Mouse (Mus musculus) cerebral cortex, adult 2 months (tissue): ENCODE measurements around the gene Tmem132d.

Experiments
- WGBS: fragments of 180-500 bp; shearing (Covaris S2); methylation state at CpG from one replicate; pipeline ENCODE4 v1.1.7; 2018; 5-methylcytosine and 5-hydroxymethylcytosine counted together

Gene Tmem132d

DNA sequence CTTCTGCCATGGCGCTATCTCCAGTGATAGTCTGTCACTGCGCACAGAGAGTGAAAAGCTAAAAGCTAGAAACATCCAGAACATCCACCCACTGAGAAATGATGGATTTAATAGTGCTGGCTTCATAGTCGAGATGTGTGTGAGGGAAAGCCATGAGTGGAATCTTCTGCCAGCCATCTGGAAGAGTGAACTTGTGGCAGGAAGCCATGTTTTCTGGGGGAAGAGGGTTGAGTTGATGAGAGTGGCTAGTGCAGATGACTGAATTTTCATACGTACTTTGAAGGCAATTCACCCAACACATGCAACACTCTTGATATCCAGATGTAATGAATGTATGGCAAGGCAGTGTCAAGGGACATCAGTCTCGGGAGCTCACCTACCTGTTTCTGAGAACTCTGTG lies 342.3 kb downstream of the Tmem132d start:
- 48% methylated on average over 5 of the region's 5 CpGs for WGBS

DNA sequence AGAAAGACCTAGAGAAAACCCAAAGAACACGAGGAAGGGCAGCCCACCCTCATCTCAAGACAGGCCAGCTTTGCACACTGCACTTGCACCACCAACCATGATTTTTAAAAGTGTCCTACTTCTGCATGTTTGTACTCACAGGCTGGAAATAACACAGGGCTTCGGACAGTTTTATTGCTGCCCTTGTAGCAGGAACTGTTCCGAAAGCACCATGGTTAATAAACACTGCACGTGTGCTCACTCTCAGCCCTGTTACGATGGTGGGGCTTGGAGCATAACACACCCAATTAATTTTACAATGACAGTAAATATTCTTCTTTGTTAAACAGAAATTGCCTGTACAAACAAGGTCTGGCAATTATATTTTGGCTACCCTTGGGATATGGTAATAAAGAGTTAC lies 357.4 kb downstream of the Tmem132d start:
- WGBS = 80% methylated on average over 5 of the region's 5 CpGs

DNA sequence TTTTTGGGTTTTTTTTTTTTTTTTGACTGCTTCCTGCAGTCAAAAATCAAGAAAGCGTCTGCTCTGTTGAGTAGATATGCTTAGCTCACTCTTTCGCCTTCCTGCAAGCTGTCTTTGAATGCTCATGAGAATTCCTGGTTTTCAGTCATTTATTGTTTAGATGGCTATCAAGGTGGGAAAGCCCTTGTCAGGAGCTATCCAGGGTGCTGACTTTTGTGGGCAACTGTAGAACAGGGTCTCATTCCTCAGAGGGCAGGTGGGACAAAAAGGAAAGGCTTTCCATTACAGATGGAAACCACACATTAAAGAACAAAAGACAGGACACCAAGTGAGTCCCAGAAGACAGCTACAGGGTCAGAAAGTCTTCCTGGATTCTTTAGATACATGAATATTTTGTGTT lies 360.3 kb downstream of the Tmem132d start:
- WGBS = 91% methylated on average over 2 of the region's 2 CpGs

DNA sequence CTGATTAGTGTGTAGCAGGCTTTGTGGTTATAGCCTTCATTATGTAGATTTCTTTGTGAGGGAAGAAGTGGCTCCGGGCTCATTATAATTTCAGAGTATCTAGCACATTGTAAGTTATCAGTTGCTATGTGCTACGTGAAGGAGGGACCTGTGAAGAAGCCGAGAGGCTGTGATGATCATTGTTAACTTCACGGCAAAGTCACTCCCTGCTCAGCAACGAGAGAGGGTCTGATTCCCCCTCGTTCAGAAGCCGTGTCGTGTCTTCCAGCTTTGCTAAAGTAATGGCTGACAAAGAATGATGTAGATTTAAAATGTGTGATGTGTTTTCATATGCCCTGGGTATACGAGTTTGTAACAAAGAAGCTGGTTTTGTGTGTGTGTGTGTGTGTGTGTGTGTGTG lies 391.1 kb downstream of the Tmem132d start:
- 53% methylated on average over 9 of the region's 9 CpGs for WGBS

DNA sequence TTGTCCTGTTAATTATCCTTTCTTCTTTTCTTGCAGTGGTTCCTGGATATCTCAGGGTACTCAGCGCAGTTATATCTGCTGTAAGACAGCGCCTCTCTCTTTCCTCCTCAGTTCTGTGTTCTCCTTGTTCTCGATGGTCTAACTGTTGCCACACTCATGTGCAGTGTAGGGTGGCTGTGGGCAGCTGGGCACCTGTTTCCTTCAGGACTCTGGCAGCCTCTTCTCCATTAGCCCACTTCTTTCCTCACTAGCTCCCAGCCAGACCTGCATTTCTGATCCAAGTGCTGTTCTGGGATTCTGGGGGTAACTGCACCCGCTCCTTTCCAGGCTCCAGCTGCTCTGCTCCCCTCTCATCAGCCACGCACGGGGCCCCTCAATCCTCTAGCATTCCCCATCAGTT lies 392.8 kb downstream of the Tmem132d start:
- WGBS = 55% methylated on average over 6 of the region's 6 CpGs

DNA sequence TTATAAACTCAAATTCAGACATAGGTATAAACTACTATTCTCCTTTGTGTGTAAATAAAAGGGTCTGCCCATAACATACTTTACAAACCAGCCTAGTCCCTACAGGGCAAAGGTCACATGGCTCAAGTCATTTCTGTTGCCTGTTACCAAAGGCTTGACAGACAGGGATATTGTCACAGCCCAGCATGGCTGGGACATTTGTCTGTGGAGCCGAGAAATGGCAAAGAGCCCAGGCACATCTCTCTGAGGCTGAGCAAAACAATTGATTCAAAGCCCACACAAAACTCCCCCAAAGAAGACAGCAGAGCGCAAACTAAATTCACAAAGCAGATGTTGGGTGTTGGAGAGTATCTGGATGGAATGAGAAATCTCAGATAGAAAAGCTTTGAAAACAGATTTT lies 405.8 kb downstream of the Tmem132d start:
- 20% methylated on average over 2 of the region's 2 CpGs for WGBS

DNA sequence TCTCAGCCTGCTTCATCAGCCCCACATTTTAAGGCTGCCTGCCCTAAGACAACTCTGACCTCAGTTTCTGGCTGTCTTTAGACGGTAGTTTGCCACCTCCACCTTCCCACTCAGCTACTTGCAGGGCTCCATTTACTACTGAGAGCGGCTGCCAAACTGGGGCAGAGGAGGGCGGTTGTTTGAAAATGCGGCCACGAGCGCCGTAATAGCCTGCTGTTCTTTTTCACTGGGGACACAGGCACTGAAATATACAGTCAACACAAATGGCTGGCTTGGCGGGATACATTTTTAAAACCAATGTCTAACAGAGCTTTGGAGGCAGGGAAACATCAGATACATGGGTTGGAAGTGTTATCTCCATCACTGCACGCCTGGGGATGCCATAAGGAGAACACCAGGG lies 428.2 kb downstream of the Tmem132d start:
- WGBS = 40% methylated on average over 9 of the region's 9 CpGs

DNA sequence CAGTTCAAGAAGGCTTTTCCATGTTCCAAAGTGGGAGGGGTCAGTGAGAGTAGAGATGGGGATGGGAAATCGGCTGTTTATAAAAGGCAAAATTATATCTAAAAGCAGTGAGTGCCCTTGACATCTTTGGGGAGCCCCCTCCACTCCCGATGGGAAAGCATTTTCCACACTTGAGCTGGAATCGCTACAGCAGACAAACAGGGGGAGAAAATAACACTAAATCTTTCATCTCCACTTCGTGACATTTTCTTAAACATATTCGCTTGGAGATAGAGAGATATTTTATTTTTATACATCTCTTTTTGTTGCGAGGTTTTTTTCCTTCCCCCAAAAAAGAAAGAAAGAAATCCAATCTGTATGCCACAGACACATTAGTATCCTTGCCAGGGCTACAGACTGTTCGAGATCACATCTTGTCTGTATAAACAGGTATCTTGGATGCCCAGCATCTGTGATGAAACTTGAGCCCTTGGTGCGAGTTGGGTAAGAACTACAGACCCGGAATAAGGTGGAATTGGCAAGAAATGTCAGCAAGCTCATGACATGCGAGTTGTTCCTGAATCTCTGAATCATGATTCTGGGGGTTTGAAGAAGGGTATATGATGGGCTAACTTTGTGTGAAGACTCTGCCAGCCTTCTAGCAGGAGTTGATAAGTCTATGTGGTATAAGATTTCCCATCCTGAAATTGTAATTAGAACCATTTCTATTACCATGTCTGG lies 436.2 kb downstream of the Tmem132d start:
- 42% methylated on average over 10 of the region's 10 CpGs for WGBS

DNA sequence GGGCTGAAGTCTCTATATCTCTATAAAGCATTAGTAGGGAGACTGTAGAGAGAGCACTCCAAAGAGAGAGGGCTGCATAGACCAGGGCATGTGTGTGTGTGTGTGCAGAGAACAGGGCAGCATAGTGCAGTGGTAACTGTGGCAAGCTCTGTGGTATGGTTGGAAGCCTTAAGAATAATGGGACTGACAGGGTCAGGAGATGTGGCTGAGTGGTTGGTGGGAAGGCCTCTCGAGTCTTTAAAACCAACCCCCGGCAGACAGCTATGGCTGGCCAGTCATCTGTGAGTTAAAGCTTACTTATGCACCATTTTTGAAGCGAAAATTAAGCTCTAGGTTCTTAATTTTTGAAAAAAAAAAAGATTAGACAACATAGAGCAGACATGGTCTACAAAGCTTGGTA lies 439.4 kb downstream of the Tmem132d start:
- 89% methylated on average over 3 of the region's 3 CpGs for WGBS

DNA sequence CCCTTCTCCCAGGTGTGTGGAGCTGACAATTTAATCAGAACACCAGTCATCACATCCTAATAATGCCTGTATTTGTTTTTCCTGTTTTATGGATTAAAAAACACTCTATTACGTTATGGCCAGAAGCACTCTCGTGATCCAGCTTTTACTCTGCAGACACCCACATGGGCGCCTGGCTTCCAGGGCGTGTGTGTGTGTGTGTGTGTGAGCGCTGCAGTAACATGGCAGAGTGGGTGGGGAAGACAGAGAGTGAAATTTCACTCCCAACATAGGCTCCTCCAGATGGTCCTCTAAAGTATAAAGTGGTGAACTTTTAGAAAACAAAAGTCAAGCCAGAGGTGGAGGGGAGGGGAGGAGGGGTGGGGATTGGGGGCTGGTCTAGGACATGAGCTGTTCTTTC lies 442.1 kb downstream of the Tmem132d start:
- WGBS = 55% methylated on average over 5 of the region's 5 CpGs

DNA sequence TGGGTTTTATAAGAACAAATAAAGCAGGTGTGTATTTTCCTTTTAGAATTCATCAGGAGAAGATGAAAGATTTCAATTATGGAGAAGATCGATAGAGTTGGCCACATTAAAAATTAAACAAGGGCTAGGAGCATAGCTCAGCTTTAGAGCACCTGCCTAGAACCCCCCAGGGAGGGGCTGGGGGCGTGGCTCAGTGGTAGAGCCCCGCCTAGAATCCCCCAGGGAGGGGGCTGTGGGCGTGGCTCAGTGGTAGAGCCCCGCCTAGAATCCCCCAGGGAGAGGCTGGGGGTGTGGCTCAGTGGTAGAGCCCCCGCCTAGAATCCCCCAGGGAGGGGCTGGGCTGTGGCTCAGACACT lies 452.9 kb downstream of the Tmem132d start:
- 53% methylated on average over 6 of the region's 6 CpGs for WGBS

DNA sequence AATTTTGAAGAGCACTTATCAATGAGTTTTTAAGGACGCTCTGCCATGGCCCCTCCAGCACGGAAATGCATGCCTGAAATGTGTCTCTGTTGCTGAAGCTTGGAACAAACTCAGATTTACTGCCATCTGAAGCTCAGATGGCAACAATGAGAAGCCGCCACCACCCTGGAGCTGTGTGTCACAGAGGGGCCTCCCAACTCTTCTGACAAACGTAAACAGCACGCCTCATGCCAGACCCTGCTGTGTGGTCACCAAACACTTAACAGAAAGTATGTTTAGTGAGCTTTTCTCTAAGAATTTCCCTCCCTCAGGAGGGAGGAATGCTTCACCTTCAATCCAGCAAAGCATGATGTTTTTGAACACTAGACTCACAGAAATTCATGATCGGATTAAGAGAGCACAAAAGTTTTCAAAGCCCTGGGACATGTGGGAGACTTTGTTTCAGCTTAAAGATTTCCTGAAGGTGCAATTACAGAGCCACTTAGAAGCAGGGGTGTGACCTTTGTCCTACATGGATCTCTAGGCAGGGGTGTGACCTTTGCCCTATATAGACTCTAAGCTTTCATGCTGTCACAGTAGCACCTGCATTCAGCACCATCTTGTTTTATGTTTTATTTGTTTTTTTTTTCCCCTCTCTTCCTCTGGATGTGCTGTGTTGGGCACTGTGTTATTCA lies 453.4 kb downstream of the Tmem132d start:
- WGBS = 69% methylated on average over 6 of the region's 6 CpGs

DNA sequence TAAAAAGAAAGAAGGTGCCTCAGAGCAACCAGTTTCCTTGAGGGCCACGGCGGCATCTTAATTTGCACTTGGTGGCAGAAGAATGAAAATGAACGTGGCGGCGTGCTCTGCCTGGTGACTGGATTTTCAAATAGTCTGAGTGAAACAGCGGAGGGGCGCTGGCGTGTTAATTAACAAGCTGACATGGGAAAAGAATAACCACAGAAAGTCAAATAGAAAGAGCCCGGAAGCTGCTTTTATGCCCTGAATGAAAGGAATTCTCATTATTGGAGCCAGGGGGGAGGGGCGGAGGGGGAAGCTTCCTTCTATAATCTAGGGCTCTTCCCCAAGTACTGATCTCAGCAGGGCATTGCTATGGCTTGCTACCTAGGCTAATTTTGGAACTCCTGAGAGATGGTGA lies 456.2 kb downstream of the Tmem132d start:
- 47% methylated on average over 10 of the region's 10 CpGs for WGBS

DNA sequence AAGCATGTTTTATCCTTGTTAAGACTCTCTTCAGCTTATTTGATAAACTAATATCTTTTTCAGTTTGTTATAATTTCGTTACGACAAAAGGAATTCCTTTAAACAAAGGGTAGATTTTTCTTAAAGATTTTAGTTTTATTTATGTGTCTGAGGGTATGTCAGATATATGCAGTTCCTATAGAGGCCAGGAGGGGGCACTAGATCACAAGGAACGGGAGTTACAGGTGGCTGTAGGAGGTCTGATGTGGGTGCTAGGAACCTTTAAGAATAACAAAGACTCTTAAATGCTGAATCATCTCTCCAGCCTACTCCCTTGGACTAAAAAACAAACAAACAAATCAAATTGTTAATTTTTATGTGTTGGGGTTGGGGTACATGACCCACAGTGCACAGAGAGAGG lies 467.2 kb downstream of the Tmem132d start:
- WGBS = 84% methylated on average over 3 of the region's 3 CpGs

DNA sequence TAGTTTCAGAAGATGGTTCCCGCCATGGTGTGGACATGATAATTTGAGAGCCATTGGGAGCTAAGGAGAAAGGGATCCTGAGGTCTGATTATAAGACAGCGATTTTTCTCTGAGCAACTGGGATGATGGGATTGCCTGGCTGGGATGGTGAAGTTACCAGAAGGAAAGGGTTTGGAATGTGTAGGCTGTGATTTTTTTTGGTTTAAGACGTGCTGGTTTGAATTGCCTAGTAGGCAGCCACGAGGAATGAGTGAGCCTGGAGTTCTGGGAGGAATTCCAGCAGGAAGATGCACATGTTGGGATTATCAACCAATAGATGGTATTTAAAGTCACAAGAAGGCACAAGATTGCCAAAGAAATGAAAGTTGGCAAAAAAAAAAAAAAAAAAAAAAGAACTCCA lies 470.2 kb downstream of the Tmem132d start:
- 62% methylated on average over 4 of the region's 4 CpGs for WGBS

DNA sequence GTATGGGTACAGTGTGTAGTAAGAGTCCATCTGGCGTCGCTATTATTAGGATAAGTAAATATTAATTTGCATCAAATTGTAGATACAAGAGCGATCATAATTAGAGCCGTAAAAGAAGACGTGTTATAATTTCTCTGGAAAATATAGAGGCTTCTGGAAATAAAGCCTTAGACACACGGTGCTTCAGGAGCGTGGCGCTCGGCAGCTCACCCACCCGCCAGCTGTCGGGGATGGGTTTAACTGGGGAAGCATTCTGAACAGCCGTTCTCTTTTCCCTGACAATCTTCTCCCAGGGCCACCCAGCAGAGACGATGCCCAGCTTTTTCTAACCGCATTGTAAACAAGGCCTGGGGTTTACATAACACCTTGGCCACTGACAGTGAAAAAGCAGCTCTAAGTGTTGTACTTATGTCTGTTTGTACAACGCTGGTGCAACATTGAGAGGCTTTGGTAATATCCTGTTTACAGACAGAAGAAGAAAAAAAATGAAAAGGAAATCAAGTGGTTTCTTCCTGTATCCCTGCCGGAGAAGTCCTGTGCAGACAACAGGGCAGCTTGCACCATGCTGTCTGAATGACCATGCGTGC lies 476.3 kb downstream of the Tmem132d start:
- 39% methylated on average over 17 of the region's 17 CpGs for WGBS

DNA sequence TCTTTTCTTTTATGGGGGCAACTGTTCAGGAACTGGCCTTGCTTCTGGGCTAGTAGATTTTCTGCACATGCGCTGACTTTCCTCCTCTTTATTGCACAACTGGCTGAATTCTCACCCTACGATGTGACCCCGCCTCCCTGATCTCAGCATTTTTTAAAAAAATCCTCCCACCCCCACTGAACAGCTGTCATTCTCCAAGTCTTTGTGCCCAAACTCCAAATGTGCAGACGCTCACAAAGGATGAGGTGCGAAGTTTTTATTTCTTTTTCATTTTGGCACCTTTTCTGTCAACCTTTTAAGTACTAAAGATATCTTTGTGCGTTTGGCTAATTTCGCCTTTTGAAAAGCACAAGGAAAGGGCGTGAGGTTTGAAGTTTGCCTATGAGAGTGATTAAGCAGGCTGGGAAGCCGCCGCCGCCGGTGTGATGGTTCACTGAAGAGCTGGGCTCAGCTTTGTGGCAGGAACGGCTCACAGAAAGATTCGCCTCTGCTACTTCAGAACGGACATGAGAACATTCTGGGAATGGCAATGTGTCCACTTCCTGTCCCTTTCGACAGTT lies 478.6 kb downstream of the Tmem132d start:
- whole genome bisulfite sequencing = 52% methylated on average over 16 of the region's 16 CpGs

DNA sequence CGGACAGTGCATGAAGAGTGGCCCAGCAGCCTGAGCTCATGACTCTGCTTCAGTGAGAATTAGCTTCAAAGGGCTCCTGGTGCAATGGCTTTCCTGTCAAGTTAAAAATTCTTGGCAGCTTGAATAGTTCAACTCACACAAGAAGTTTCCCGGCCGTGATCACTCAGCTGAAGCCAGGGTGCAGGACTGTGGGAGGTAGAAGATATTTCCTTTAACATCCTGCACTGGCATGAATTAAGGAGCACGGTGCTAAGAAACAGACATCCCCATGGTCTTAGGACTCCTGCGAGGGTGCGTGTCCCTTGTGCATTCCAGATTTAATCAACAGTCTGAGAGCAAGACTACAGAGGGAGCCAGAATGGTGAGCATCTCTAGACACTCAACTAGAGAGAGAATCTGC lies 480.1 kb downstream of the Tmem132d start:
- 64% methylated on average over 6 of the region's 6 CpGs for WGBS

DNA sequence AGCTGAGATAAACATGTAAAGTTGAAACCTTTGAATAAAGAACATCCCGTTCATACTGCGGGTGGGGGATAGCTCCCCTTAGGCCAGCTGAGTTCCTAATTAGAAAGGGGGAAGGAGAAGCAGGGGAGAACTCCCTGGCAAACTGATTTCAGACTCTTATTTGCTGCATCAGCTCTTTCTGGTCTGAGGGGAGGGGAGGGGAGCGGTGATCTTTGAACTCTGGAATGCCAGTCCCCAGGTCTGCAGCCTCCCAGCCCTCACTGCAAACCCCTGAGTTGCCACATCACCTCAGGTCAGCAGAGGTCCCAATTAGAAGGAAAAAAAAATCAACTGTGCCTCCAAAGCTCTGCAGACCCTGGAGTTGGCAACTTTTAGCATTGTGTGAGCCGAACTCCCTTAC lies 482.3 kb downstream of the Tmem132d start:
- WGBS = 76% methylated on average over 4 of the region's 4 CpGs

DNA sequence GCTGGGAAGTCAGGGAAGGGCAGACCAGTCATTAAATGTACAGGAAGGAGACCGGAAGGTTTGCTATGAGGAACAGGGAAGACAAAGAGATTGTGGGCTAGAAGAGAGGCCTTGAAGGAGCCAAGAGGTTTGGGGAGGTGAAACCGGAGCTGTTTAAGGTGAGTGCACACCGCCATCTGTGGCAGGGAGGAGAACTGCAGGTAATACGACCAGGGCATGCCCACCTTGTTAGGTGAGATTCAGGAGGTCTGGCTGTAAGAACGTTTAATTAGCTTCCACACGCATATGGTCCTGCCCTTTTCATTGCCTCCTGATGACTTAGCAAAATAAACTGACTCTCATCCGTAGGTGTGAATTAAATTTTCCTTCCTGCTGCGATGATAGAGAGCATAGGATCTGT lies 485.6 kb downstream of the Tmem132d start:
- 47% methylated on average over 8 of the region's 8 CpGs for WGBS

DNA sequence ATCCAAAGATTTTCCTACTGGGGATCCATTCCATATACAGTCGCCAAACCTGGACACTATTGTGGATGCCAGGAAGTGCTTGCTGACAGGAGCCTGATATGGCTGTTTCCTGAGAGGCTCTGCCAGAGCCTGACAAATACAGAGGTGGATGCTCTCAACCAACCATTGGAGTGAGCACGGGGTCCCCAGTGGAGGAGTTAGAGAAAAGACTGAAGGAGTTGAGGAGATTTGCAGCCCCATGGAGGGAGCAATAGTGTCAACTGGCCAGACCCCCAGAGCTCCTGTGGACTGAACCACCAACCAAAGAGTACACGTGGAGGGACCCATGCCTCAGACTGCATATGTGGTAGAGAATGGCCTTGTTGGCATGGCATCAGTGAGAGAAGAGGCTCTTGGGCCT lies 490.7 kb downstream of the Tmem132d start:
- WGBS = 86% methylated on average over 3 of the region's 3 CpGs

DNA sequence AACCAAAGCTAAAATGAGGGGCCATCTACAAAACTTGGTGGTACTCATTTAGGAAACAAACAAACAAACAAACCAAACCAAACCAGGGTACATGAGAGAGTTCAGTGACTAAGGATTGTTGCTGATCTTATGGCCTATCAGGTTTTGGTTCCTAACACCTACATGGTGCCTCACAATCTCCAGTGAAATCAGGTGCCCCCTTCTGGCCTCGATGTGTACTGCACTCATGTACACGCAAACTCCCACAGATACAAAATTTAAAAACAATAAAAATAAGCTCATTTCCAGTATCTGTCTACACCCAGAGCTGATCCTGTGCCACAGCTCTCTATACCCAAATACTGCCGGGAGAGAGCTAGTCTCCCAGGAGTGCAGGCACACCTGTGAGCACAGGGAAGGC lies 495.0 kb downstream of the Tmem132d start:
- WGBS = 76% methylated on average over 3 of the region's 3 CpGs

DNA sequence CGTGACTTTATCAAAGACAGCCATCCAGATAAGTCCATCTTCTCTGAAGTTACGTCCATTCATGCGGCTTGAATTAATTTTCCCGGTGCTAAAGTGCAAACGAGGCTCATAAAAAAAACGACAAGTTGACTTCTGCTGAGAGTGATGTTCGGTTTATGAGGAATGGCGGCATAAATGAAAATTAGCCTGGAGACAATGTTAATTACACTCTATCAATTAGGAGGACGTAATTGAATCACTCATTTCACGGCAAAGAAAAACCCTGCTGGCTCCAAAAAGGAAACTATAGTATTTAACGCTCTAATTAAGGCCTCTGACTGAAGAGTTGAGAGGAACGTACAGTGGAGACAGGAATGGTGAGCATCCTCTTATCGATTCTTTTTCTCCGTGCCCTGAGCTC lies 503.2 kb downstream of the Tmem132d start:
- 74% methylated on average over 14 of the region's 14 CpGs for WGBS
